Mouse (Mus musculus) myocyte (in vitro differentiated cells): ENCODE data around the gene Igfbp2. TPM values are rescaled to one million over a fixed set of nuclear protein-coding genes. Genes with fewer than 3 reads are reported as not detected.

Experiments used
- H3K27me3 ChIP-seq: one replicate; pipeline ENCODE4 v1.6.1; 2011; ENCODE audit not compliant: control insufficient read depth, insufficient read depth, insufficient read length
- H3K36me3 ChIP-seq: one replicate; pipeline ENCODE4 v1.6.1; 2011; ENCODE audit not compliant: control insufficient read depth, insufficient read depth
- H3K4me2 ChIP-seq: one replicate; pipeline ENCODE4 v1.6.1; 2011; ENCODE audit warnings: low read depth, control low read depth
- H3K4me3 ChIP-seq: one replicate; pipeline ENCODE4 v1.5.1; 2011; ENCODE audit warnings: mild to moderate bottlenecking, control low read depth, moderate library complexity
- H3K79me2 ChIP-seq: one replicate; pipeline ENCODE4 v1.6.1; 2011; ENCODE audit not compliant: control insufficient read depth, insufficient read depth
- H3ac ChIP-seq: one replicate; pipeline ENCODE4 v1.6.1; 2011; ENCODE audit not compliant: control insufficient read depth, insufficient read length
- CEBPB ChIP-seq: IDR thresholded peaks from 2 replicates; pipeline ENCODE4 v1.6.1; 2011; ENCODE audit warnings: mild to moderate bottlenecking, moderate library complexity; ENCODE audit not compliant: poor library complexity, insufficient read depth, severe bottlenecking
- E2F4 ChIP-seq: IDR thresholded peaks from one replicate; pipeline ENCODE4 v1.6.1; 2011; ENCODE audit warnings: mild to moderate bottlenecking, control low read depth, moderate library complexity; ENCODE audit not compliant: insufficient read depth
- MAX ChIP-seq: IDR thresholded peaks from one replicate; pipeline ENCODE4 v1.6.1; 2011; ENCODE audit warnings: low read depth, mild to moderate bottlenecking, control low read depth
- MYOD1 ChIP-seq, 3 experiments: IDR thresholded peaks; one replicate each; pipeline ENCODE4 v1.6.1; 2011; ENCODE audit warnings: control low read depth in 2 of 3, low read depth in 2 of 3, mild to moderate bottlenecking in 2 of 3, moderate library complexity in 1 of 3; ENCODE audit not compliant: insufficient read length in 2 of 3, control insufficient read depth in 1 of 3
- MYOG ChIP-seq, 3 experiments: IDR thresholded peaks; one replicate each; pipeline ENCODE4 v1.6.1; 2011; ENCODE audit warnings: control low read depth in 2 of 3, low read depth in 2 of 3, mild to moderate bottlenecking in 2 of 3; ENCODE audit not compliant: insufficient read length in 2 of 3, control insufficient read depth in 1 of 3, insufficient read depth in 1 of 3
- POLR2A ChIP-seq: IDR thresholded peaks from one replicate; pipeline ENCODE4 v1.6.1; 2011; ENCODE audit warnings: low read depth, mild to moderate bottlenecking, control low read depth, moderate library complexity; ENCODE audit not compliant: insufficient read length
- POLR2AphosphoS2 ChIP-seq: IDR thresholded peaks from one replicate; pipeline ENCODE4 v1.6.1; 2011; ENCODE audit warnings: low read depth, control low read depth; ENCODE audit not compliant: insufficient read length
- REST ChIP-seq: IDR thresholded peaks from one replicate; pipeline ENCODE4 v1.6.1; 2011; ENCODE audit warnings: mild to moderate bottlenecking, control low read depth, moderate library complexity; ENCODE audit not compliant: insufficient read depth, insufficient read length
- SRF ChIP-seq: IDR thresholded peaks from one replicate; pipeline ENCODE4 v1.6.1; 2011; ENCODE audit warnings: low read depth; ENCODE audit not compliant: control insufficient read depth, insufficient read length
- TCF12 ChIP-seq: IDR thresholded peaks from one replicate; pipeline ENCODE4 v1.6.1; 2011; ENCODE audit warnings: mild to moderate bottlenecking, control low read depth; ENCODE audit not compliant: poor library complexity, insufficient read depth, severe bottlenecking
- TCF3 ChIP-seq: IDR thresholded peaks from one replicate; pipeline ENCODE4 v1.6.1; 2011; ENCODE audit warnings: low read depth, control low read depth; ENCODE audit not compliant: insufficient read length
- USF1 ChIP-seq: IDR thresholded peaks from one replicate; pipeline ENCODE4 v1.6.1; 2011; ENCODE audit warnings: low read depth, mild to moderate bottlenecking, control low read depth, moderate library complexity
- polyA plus RNA-seq: library from polyadenylated mRNA; unstranded; fragments of >200 nt; fragmentation: generic; extraction: Trizol; gene quantifications from one replicate; pipeline ENCODE4 v1.2.1, GENCODE M21; 2012; ENCODE audit warnings: missing spikeins

Igfbp2 gene
- polyA plus RNA-seq, 1 experiment, result 83.7 TPM

GRCm38 (mm10) chr1:72874287-72875211 is 50.2 kb downstream of the Igfbp2 start, which contains the start of gene Igfbp5:
Igfbp5 (minus strand) TSS chr1:72874884.
- Histone ChIP-seq H3K4me3 (peak within 1 kb of the TSS; percentile 97), H3K36me3 (no peaks in the 10 kb centered on the region), H3K4me2 (peak within 1 kb of the TSS; percentile 63), H3K27me3 (no peaks in the 10 kb centered on the region), H3K79me2 (peaks cover 43% of the 10 kb centered on the region), H3ac (peak within 1 kb of the TSS; percentile 22)
- TF ChIP-seq CEBPB (no peak), POLR2A (peak; percentile 49), POLR2AphosphoS2 (peak; percentile 68), MYOD1 (IDR thresholded peaks at IDR 0.05; ENCODE audit: control insufficient read depth in 1 of 3, insufficient read length in 2 of 3, low read depth in 2 of 3) (peak in 1 of 3 experiments; percentile 17)

GRCm38 (mm10) chr1:72875708-72876107 is 51.4 kb downstream of the Igfbp2 start:
- Histone ChIP-seq H3ac (no peak overlapping the region), H3K36me3 (no peaks in the 10 kb centered on the region), H3K27me3 (no peaks in the 10 kb centered on the region), H3K4me3 (no peak overlapping the region), H3K79me2 (peaks cover 34% of the 10 kb centered on the region), H3K4me2 (peak overlapping the region; percentile 33)
- no peak for TF ChIP-seq SRF
- no peak for TF ChIP-seq TCF12
- no peak for TF ChIP-seq MYOG (IDR thresholded peaks at IDR 0.05; ENCODE audit: control insufficient read depth in 1 of 3, insufficient read depth in 1 of 3, insufficient read length in 2 of 3, low read depth in 2 of 3)
- no peak for TF ChIP-seq REST
- no peak for TF ChIP-seq USF1
- TF ChIP-seq POLR2A, result no peak
- no peak for TF ChIP-seq CEBPB
- TF ChIP-seq MAX, result no peak
- TF ChIP-seq E2F4, result no peak
- no peak for TF ChIP-seq TCF3
- TF ChIP-seq POLR2AphosphoS2, result no peak

GRCm38 (mm10) chr1:72876111-72876510 is 51.8 kb downstream of the Igfbp2 start:
- H3K4me3 ChIP-seq, result no peak overlapping the region
- no peaks in the 10 kb centered on the region for H3K27me3 ChIP-seq
- peaks cover 30% of the 10 kb centered on the region for H3K79me2 ChIP-seq
- H3K36me3 ChIP-seq, result no peaks in the 10 kb centered on the region
- TF ChIP-seq TCF12 (no peak), CEBPB (no peak), REST (no peak), POLR2A (no peak)
- peak overlapping the region; percentile 33 for H3K4me2 ChIP-seq
- H3ac ChIP-seq, result no peak overlapping the region

- H3K36me3 ChIP-seq, result no peaks in the 10 kb centered on the region
- H3K27me3 ChIP-seq, result no peaks in the 10 kb centered on the region
- H3ac ChIP-seq, result no peak overlapping the region
- H3K4me3 ChIP-seq, result no peak overlapping the region
- peak overlapping the region; percentile 85 for H3K4me2 ChIP-seq
- TF ChIP-seq MYOG (IDR thresholded peaks at IDR 0.05; ENCODE audit: control insufficient read depth in 1 of 3, insufficient read depth in 1 of 3, insufficient read length in 2 of 3, low read depth in 2 of 3) (no peak), POLR2AphosphoS2 (peak; percentile 23)
- peaks cover 13% of the 10 kb centered on the region for H3K79me2 ChIP-seq
Measured at GRCm38 (mm10) chr1:72877892-72878291, 53.6 kb downstream of the Igfbp2 start.

GRCm38 (mm10) chr1:72878473-72879318 is 54.4 kb downstream of the Igfbp2 start:
- peak overlapping the region; percentile 85 for H3K4me2 ChIP-seq
- peaks cover 7% of the 10 kb centered on the region for H3K79me2 ChIP-seq
- H3K27me3 ChIP-seq, result no peaks in the 10 kb centered on the region
- no peak overlapping the region for H3ac ChIP-seq
- no peaks in the 10 kb centered on the region for H3K36me3 ChIP-seq
- H3K4me3 ChIP-seq, result no peak overlapping the region
- TF ChIP-seq TCF3, result no peak
- TF ChIP-seq CEBPB, result peak; percentile 77
- TF ChIP-seq USF1, result peak; percentile 54
- TF ChIP-seq POLR2A, result peak; percentile 12
